Mouse (Mus musculus) kidney, embryonic 16.5 days (tissue): Measurements from ENCODE around the gene Spred1. TPM values are rescaled to one million over a fixed set of nuclear protein-coding genes. Genes with fewer than 3 reads are reported as not detected.

Experiments
- ATAC-seq: fragments of 200-750 bp; cut with Nextera tagmentation; 2 replicates; pipeline ENCODE4 v1.8.0; 2017; ENCODE audit warnings: moderate TSS enrichment; ENCODE audit not compliant: low FRiP score, low TSS enrichment
- H3K27ac ChIP-seq: fragments of 300-500 bp; sonication (generic); 2 replicates; pipeline ENCODE4 v1.5.1; 2014; ENCODE audit warnings: low read length
- H3K27me3 ChIP-seq: fragments of 300-500 bp; sonication (generic); 2 replicates; pipeline ENCODE4 v1.6.1; 2014; ENCODE audit warnings: low read length, control low read depth, mixed read lengths; ENCODE audit not compliant: insufficient read depth
- H3K36me3 ChIP-seq: fragments of 300-500 bp; sonication (generic); 2 replicates; pipeline ENCODE4 v1.6.1; 2014; ENCODE audit warnings: low read length, control low read depth, mixed read lengths; ENCODE audit not compliant: insufficient read depth
- H3K4me1 ChIP-seq: fragments of 300-500 bp; sonication (generic); 2 replicates; pipeline ENCODE4 v1.6.1; 2014; ENCODE audit warnings: low read length, control low read depth, mixed read lengths; ENCODE audit not compliant: insufficient read depth
- H3K4me2 ChIP-seq: fragments of 300-500 bp; sonication (generic); replicated peaks from 2 replicates; pipeline ENCODE4 v1.6.1; 2014; ENCODE audit warnings: low read depth, low read length
- H3K4me3 ChIP-seq: fragments of 300-500 bp; sonication (generic); 2 replicates; pipeline ENCODE4 v1.5.1; 2014; ENCODE audit warnings: mild to moderate bottlenecking, low read length
- H3K9ac ChIP-seq: fragments of 300-500 bp; sonication (generic); replicated peaks from 2 replicates; pipeline ENCODE4 v1.6.1; 2014; ENCODE audit warnings: low read length
- H3K9me3 ChIP-seq: fragments of 300-500 bp; sonication (generic); 2 replicates; pipeline ENCODE4 v1.6.1; 2016; ENCODE audit warnings: low read length, control low read depth
- WGBS: fragments of 180-500 bp; shearing (Covaris S2); extraction: QIAGEN DNeasy Blood & Tissue Kit; methylation state at CpG from one replicate; pipeline ENCODE4 v1.1.7; 2014; 5-methylcytosine and 5-hydroxymethylcytosine counted together
- polyA plus RNA-seq: library from polyadenylated mRNA; unstranded; fragments of >200 nt; fragmentation: Nextera tagmentation; extraction: Ambion mirVana; gene quantifications from 2 replicates; pipeline ENCODE4 v1.2.1, GENCODE M21; 2015

Gene Spred1
- polyA plus RNA-seq, 1 experiment from 2014 or later: 7.7 TPM

- Histone ChIP-seq H3K9ac (no peak overlapping the region), H3K27ac (no peak overlapping the region), H3K27me3 (no peaks in the 10 kb centered on the region), H3K4me1 (peaks cover 11% of the 10 kb centered on the region; the same call in 1 of the 2 replicates), H3K4me2 (no peak overlapping the region), H3K4me3 (no peak overlapping the region), H3K9me3 (no peaks in the 10 kb centered on the region), H3K36me3 (no peaks in the 10 kb centered on the region)
- no peak for ATAC-seq
- 32% methylated on average over 6 of the region's 7 CpGs for WGBS
These were observed 74.4 kb downstream of the Spred1 start for GRCm38 (mm10) chr2:117195578-117195977.

- H3K4me1 ChIP-seq: peaks cover 9% of the 10 kb centered on the region; the same call in 1 of the 2 replicates
- no peaks in the 10 kb centered on the region for H3K36me3 ChIP-seq
- no peak overlapping the region for H3K4me3 ChIP-seq
- H3K9me3 ChIP-seq: no peaks in the 10 kb centered on the region
- ATAC-seq: peak; percentile 8; the same call in 1 of the 2 replicates
- no peak overlapping the region for H3K27ac ChIP-seq
- H3K27me3 ChIP-seq: no peaks in the 10 kb centered on the region
- WGBS: 34% methylated on average over 9 of the region's 9 CpGs
- no peak overlapping the region for H3K4me2 ChIP-seq
- no peak overlapping the region for H3K9ac ChIP-seq
These were observed 79.7 kb downstream of the Spred1 start for GRCm38 (mm10) chr2:117200869-117201338.

- Histone ChIP-seq H3K36me3 (no peaks in the 10 kb centered on the region), H3K4me2 (no peak overlapping the region), H3K27ac (no peak overlapping the region), H3K4me1 (peaks cover 9% of the 10 kb centered on the region; the same call in 1 of the 2 replicates), H3K9ac (no peak overlapping the region), H3K4me3 (no peak overlapping the region), H3K27me3 (no peaks in the 10 kb centered on the region), H3K9me3 (no peaks in the 10 kb centered on the region)
- WGBS: 61% methylated on average over 5 of the region's 5 CpGs
- no peak for ATAC-seq
These were observed 82.2 kb downstream of the Spred1 start for GRCm38 (mm10) chr2:117203350-117203749.

GRCm38 (mm10) chr2:117204534-117204933, 83.4 kb downstream of the Spred1 start:
- WGBS: 68% methylated on average over 3 of the region's 3 CpGs
- H3K4me1 ChIP-seq: peaks cover 9% of the 10 kb centered on the region; the same call in 1 of the 2 replicates
- no peak overlapping the region for H3K27ac ChIP-seq
- H3K4me2 ChIP-seq: no peak overlapping the region
- no peak overlapping the region for H3K4me3 ChIP-seq
- ATAC-seq: no peak
- no peaks in the 10 kb centered on the region for H3K9me3 ChIP-seq
- H3K36me3 ChIP-seq: no peaks in the 10 kb centered on the region
- H3K27me3 ChIP-seq: no peaks in the 10 kb centered on the region
- no peak overlapping the region for H3K9ac ChIP-seq

GRCm38 (mm10) chr2:117205066-117205465, 83.9 kb downstream of the Spred1 start:
- H3K4me1 ChIP-seq: peaks cover 8% of the 10 kb centered on the region; the same call in 1 of the 2 replicates
- H3K9ac ChIP-seq: no peak overlapping the region
- no peaks in the 10 kb centered on the region for H3K9me3 ChIP-seq
- no peaks in the 10 kb centered on the region for H3K36me3 ChIP-seq
- H3K27ac ChIP-seq: no peak overlapping the region
- no peak overlapping the region for H3K4me3 ChIP-seq
- WGBS: 84% methylated on average over 6 of the region's 6 CpGs
- H3K4me2 ChIP-seq: no peak overlapping the region
- no peaks in the 10 kb centered on the region for H3K27me3 ChIP-seq
- ATAC-seq: no peak

GRCm38 (mm10) chr2:117210416-117211085, 89.4 kb downstream of the Spred1 start:
- peak; percentile 99 for ATAC-seq
- H3K4me1 ChIP-seq: peaks cover 10% of the 10 kb centered on the region
- no peaks in the 10 kb centered on the region for H3K36me3 ChIP-seq
- H3K27ac ChIP-seq: no peak overlapping the region
- no peaks in the 10 kb centered on the region for H3K27me3 ChIP-seq
- peak overlapping the region; percentile 27 for H3K4me3 ChIP-seq
- H3K4me2 ChIP-seq: peak overlapping the region; percentile 51
- 6% methylated on average over 6 of the region's 6 CpGs for WGBS
- no peaks in the 10 kb centered on the region for H3K9me3 ChIP-seq
- H3K9ac ChIP-seq: peak overlapping the region; percentile 44; the same call in 1 of the 2 replicates

- Histone ChIP-seq H3K27me3 (no peaks in the 10 kb centered on the region), H3K27ac (no peak overlapping the region), H3K36me3 (no peaks in the 10 kb centered on the region), H3K9ac (no peak overlapping the region), H3K9me3 (no peaks in the 10 kb centered on the region), H3K4me2 (no peak overlapping the region), H3K4me3 (no peak overlapping the region), H3K4me1 (peaks cover 10% of the 10 kb centered on the region; the same call in 1 of the 2 replicates)
- ATAC-seq: no peak
- WGBS: 69% methylated on average over 2 of the region's 2 CpGs
These were observed 95.0 kb downstream of the Spred1 start for GRCm38 (mm10) chr2:117216152-117216551.

- ATAC-seq: peak; percentile 86
- Histone ChIP-seq H3K27ac (peak overlapping the region; percentile 58; the same call in 1 of the 2 replicates), H3K4me2 (peak overlapping the region; percentile 40), H3K9me3 (no peaks in the 10 kb centered on the region), H3K27me3 (no peaks in the 10 kb centered on the region), H3K4me3 (no peak overlapping the region), H3K36me3 (no peaks in the 10 kb centered on the region), H3K4me1 (peaks cover 10% of the 10 kb centered on the region; the same call in 1 of the 2 replicates), H3K9ac (no peak overlapping the region; the same call in 1 of the 2 replicates)
- 21% methylated on average over 15 of the region's 15 CpGs for WGBS
These were observed 96.6 kb downstream of the Spred1 start for GRCm38 (mm10) chr2:117217695-117218216.

- H3K4me3 ChIP-seq: no peak overlapping the region
- peaks cover 10% of the 10 kb centered on the region; the same call in 1 of the 2 replicates for H3K4me1 ChIP-seq
- no peak overlapping the region for H3K9ac ChIP-seq
- H3K27ac ChIP-seq: no peak overlapping the region
- H3K4me2 ChIP-seq: no peak overlapping the region
- no peaks in the 10 kb centered on the region for H3K27me3 ChIP-seq
- no peaks in the 10 kb centered on the region for H3K9me3 ChIP-seq
- no peaks in the 10 kb centered on the region for H3K36me3 ChIP-seq
- WGBS: 97% methylated on average over 4 of the region's 4 CpGs
- no peak for ATAC-seq
These were observed 98.4 kb downstream of the Spred1 start for GRCm38 (mm10) chr2:117219536-117219935.

- no peak overlapping the region for H3K9ac ChIP-seq
- no peaks in the 10 kb centered on the region for H3K27me3 ChIP-seq
- H3K4me2 ChIP-seq: no peak overlapping the region
- H3K9me3 ChIP-seq: no peaks in the 10 kb centered on the region
- no peaks in the 10 kb centered on the region for H3K36me3 ChIP-seq
- WGBS: 68% methylated on average over 9 of the region's 9 CpGs
- ATAC-seq: no peak
- H3K4me1 ChIP-seq: peaks cover 7% of the 10 kb centered on the region; the same call in 1 of the 2 replicates
- no peak overlapping the region for H3K4me3 ChIP-seq
- H3K27ac ChIP-seq: no peak overlapping the region
These were observed 101.5 kb downstream of the Spred1 start for GRCm38 (mm10) chr2:117222651-117223050.
